Mouse (Mus musculus) left cerebral cortex, postnatal 25 days (tissue): ENCODE results near the gene Gpr89. TPM values are rescaled to one million over a fixed set of nuclear protein-coding genes. Genes with fewer than 3 reads are reported as not detected.

Source experiments
- DNase-seq, 2 experiments: peaks; one replicate each; pipeline ENCODE4 v3.0.0; 2022; ENCODE audit warnings: low spot score in 2 of 2, mixed read lengths in 1 of 2
- intact Hi-C: fragments of 180-260 bp; cut with DNase I; formaldehyde crosslinking; loops from one replicate; pipeline ENCODE4 v1.15.1; 2025
- total RNA-seq, 2 experiments: library from RNA; stranded (reverse); gene quantifications; 2 replicates each; pipeline ENCODE4 v1.2.3; 2021

Gpr89 gene
- total RNA-seq, 2 experiments from 2014 or later: 44.6 to 46.3 TPM

DNA sequence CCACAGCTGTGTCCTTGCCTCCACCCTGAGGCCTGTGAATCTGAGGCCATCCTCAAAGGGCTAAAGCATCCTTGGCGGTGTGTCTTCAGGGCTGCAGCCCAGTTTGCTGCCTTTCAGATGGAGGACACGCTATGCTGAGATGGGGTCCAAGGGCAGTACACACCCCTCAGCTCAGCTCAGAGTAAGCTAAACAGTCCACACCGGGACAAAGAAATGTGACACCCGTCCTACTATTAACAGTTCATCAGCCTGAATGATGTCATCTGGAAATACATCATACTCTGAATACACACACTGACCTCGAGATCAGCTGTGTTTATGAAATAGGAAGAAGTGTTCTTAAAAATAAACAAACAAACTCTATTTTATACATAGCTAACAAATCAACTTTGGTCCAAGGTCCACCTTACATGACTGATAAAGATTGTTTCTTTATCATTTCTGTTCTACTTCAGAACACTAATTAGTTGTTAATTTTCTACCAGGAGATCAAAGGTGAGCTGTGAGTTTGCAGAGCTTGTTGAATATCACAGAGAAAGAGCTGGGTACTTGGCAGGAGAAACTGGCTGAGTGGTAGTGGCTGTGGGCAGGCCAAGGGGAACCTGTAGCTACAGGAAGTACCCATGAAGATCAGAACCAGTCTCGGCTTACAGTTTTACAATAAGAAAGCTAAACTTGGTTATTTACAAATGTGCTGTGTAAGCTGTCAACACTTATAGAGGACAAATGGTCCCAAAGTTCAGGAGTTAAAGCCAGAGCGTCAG is 30.2 kb downstream of the Gpr89 start:
- DNase-seq: no peak
- intact Hi-C loops: no loop called here

DNA sequence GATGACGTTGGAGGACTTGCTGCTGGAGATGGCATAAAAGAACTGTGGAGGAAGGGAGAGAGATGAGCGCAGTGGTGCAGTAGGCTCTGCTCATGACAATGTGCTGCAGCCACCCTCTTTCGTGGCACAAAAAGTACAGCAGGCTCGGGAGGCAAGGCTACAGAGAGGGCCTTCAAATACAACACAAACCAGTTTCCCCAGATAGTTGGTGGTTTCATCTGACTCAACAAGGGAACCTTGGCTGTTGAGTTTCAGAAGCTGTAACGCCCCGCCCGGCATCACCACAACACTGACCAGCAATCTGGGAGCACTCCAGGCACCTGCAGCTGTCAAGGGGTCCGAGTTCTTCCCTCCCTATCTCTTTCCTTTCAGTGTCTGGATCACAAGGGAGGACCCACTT is 32.6 kb downstream of the Gpr89 start:
- intact Hi-C loops: no loop called here
- DNase-seq: no peak

DNA sequence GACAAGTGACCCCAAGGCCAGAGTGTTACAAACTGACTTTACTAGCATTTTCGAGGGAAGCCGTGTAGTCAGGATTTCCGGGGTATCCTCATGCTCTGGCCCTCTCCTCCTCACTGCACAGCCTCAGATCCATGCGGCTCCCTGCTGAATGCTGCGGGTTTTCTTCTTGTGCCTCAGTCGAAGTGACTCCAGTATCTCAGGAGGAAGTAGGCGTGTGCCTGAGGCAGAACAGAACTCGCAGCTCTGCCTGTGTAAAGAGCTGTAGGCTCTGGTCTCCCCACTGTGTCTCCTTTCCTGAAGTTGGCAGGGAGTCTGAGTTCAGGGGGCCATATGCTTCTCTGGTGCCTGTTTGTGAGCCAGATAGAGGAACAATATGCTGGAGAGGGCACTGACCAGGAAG is 34.1 kb downstream of the Gpr89 start:
- intact Hi-C loops: no loop called here
- no peak for DNase-seq

DNA sequence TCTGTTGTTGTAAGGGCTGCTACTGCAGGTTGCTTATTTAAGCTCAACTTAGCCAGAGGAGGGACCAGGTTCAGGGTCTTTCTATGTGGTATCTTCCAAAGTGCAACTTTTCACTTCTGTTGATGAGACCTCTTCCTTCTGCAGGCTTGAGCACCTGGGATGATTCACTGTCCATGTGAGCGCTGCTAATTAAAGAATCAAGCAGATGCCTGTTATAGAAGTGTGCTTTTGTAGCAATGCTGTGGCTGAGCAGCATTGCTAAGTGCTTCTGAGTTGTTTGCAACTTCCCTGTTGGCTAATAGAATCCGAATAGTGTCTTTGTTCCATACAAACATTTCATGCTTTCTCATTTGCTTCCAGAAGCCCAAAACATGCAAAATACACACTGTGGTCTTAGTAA is 34.9 kb downstream of the Gpr89 start:
- intact Hi-C loops: no loop called here

DNA sequence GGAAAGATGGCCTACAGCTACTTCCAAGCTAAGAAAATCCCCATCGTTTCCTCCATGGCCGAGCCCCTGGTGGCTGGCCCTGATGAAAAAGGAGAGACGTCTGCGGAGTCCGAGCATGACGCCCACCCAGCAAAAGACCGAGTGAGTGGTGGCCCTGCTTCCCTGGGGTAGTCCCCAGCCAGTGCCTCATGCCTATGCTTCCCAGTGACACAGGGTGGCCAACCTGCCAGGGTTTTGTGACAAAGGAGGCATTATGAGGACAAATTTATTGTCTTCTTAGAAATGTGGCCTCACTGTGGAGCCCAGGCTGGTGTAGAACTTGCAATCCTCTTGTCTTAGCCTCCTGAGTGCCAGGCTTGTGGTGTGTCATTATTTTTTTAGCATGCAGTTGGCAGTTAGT is 36.1 kb downstream of the Gpr89 start:
- DNase-seq: no peak
- intact Hi-C loops: no loop called here

More for the DNA sequence above, 34.9 kb downstream of the Gpr89 start:
- DNase-seq: peak; percentile 27 to 47

DNA sequence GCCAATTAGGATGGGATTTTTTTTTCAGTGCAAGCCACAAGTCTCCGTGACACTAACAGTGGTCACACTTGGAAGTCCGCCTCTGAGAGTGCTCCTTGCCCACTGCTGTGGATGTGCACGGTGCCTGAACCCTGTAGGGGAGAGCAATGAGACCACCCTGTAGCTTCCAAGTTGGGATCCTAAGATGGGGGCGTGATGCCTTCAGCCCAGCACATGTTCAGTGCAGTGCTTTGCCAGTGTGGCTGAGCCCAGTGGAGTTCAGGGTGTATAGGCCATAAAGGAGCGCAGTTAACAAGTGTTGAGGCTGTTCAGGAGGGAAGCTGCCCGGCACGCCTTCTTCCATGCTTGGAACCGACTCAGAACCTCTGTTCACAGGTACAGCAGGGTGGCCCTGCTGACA is 36.6 kb downstream of the Gpr89 start:
- intact Hi-C loops: no loop called here
- DNase-seq: no peak

DNA sequence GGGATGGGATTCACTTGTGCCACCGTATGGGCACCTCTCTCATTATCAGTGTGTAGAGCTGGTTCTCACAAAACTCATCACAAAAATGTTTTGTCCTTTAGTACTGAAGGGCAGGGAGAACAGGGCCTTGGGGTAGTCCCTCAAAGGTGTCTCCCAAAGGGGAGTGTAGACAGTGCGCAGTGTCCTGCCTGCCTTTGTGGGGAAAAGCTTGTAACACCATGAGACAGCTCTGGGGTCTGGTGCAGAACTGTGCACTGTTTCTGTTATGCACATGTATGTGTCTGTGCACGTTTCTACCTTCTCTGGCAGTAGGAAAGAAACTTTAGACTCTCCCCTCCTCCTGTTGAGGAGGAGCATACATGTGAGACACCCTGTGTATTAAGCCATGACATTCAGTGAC is 37.3 kb downstream of the Gpr89 start:
- no peak for DNase-seq
- intact Hi-C loops: no loop called here

DNA sequence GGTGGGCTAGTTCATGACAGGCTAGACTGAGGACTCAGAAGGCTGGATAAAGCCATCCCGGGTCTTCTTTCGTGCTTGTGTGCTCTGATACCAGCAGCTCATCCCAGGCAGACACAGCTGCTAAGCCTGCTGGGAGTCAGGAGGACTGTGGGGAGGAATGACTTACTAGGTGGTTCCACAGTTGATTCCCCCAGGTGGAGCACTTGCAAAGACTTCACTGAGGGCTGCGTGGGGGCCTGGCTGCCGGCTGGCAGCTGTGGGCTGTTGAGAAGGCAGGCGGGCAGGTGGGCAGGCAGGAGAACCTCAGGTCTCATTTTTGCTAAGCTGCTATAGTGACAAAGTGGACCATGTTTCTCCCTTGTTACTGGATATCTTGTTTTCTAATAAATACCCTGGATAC is 44.6 kb downstream of the Gpr89 start:
- intact Hi-C loops: no loop called here
- DNase-seq: peak in 1 of 2 experiments; percentile 22

DNA sequence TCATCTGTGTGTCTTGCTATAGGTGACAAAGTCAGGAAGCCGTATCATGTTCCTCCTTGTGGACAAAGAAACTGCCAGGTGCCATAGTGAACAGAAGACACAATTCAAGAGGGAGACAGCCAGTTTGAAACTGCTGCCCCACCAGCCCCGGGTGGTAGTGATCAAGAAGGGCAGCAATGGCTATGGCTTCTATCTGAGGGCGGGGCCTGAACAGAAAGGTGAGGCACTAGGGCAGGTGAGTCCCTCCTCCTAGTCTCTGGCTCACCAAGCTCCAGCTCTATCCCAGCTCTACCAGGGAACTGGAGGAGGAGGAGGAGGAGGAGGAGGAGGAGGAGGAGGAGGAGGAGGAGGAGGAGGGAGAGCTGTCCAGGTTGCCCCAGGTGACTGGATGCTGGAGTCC is 49.3 kb downstream of the Gpr89 start:
- intact Hi-C loops: no loop called here

DNA sequence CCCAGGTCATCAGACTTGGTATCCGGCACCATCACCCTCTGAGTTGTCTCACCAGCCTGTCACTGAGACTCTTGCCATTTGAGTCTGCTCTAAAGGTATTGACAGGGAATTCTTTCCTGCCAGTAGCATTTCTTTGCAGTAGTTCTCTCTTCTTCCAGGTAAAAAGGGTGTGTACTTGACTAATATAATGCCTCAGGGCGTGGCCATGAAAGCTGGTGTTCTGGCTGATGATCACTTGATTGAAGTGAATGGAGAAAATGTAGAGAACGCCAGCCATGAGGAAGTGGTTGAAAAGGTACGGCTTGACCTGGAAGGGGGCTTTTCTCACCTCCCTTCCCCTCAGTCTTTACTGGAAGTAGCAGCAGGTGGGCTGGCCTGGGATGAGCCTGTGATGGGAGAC is 50.8 kb downstream of the Gpr89 start:
- DNase-seq: no peak
- intact Hi-C loops: no loop called here

More for the DNA sequence above, 49.3 kb downstream of the Gpr89 start:
- no peak for DNase-seq

DNA sequence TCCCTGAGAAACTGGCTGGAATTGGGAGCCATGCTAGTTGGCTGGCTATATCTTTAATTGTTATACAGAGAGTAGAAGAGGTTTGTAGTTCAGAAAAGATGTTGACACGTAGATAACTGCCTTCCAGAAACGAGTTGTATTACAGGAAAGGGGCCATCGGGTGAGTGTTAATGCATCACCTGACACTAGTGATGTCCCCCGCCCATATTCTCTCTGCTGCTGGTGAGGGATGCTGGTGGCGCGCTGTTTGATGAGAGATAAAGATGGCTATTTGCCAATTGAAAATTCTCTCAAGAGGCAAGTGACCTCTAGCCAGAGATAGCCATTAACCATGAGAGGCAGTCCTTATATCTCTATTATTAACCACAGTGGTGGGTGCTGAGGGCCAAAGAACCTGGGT is 52.6 kb downstream of the Gpr89 start:
- no peak for DNase-seq
- intact Hi-C loops: no loop called here

DNA sequence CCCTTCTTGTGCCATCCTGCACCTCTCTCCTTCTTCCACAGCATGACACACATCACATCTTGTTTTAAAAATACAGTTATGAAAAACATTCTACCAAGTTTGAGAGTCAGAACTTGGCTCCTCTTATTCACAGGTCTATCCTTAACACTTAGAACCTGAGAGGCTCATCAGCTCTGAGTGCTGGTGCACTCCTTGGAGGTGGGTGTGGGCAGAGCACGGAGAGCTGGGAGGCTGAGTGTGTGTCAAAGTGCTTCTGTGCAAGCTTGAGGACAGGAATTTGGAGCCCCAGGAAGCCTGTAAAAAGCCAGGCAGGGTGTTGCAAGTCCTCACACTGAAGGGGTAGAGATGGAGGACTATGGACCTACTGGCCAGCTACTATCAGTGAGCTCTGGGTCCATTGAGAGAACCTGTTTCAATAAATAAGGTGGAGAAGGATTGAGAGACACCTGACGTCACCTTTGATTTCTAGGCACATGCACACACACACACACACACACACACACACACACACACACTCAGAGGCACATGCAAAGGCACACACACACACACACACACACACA is 55.9 kb downstream of the Gpr89 start:
- no peak for DNase-seq
- intact Hi-C loops: no loop called here

DNA sequence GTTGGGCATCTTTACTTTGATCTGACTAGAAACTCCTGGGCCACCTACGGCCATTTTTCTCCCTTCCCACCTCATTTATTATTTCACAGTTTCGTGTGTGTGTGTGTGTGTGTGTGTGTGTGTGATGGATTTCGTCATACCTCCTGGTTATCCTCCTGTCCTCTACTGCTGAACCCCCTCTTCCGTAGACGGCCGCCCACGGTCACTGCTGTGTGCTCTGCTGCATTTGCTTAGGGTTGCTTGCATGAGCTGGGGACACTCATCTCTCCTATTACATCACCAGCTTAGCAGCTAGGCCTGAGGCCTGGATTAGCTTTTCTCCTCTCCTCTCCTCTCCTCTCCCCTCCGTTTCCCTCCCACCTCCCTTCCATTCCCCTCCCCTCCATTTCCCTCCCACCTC is 56.7 kb downstream of the Gpr89 start:
- peak in 1 of 2 experiments; percentile 40 for DNase-seq
- intact Hi-C loops: no loop called here

DNA sequence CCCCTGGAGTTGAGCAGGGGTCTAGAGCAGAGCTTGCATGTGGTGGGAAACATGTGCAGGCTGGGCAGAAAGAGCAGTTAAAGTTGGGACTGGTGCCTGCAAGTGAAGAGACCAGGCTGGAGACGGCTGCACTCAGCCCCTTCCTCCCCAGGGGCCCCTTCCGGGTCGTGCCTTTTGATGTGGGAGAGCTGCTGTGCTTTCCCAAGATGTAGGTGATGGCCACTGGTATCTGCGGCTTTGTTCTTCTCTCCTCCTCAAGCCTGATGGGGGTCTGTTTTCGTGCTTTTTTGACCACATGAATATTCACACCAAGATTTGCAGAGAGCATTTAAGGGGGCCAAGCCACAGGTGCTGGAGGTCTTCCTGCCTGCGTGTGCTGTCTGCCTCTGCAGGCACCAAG is 57.5 kb downstream of the Gpr89 start:
- intact Hi-C loops: no loop called here

DNA sequence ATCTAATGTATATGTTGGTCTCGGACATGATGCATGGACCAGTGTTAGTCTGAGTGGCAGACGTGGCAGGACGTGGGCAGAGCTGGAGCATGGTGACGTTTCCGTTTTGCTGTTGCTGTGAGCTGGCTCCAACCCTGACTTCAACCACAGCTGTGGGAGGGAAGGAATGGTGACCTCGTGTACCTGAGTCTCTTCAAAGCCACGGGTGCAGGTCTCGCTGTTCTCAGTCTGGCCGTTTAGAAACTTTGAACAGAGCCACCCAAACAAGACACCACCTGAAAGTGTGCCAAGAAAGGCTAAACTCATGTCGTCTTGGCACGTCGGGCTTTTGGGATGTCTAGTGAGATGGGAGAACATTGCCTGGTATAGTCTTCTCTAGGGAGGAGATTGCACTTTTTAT is 58.2 kb downstream of the Gpr89 start:
- intact Hi-C loops: no loop called here
- no peak for DNase-seq

More for the DNA sequence above, 57.5 kb downstream of the Gpr89 start:
- no peak for DNase-seq

DNA sequence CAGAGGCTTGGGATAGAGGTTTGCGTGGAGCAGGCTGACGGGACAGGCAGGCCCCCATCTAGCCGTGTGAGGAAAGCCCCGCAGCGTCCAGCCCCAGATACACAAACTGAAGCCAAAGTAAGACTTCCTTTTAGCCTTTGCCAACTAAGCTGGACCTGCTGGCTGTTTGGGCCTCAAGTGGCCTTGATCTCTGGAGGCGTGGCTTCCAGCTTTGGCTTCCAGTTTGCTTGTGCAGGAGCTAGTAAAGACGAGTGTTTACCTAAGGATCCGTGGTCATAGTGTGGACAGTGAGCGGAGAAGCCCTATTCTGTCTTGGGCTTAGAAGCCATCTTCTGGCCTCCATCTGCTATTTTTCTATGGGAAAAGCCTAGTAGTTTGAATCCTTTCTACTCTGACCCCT is 59.3 kb downstream of the Gpr89 start:
- intact Hi-C loops: no loop called here
- DNase-seq: no peak

DNA sequence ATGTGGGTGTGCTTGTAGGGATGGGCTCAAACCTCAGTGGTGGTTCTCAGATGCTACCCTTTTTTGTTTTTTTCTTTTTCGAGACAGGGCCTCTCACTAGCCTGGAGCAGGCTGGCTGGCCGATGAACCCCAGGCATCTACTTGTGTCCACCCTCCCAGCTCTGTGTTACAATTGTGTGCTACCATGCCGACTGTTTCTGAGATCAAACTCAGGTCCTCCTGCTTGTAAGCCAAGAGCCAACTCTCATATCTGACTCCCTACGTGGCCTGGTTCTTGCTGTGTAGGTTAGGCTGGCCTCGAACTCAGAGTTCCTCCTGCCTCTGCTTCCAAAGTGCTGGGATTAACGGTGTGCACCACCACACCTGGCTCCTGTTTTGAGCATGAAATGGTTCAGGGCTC is 60.0 kb downstream of the Gpr89 start:
- intact Hi-C loops: no loop called here

DNA sequence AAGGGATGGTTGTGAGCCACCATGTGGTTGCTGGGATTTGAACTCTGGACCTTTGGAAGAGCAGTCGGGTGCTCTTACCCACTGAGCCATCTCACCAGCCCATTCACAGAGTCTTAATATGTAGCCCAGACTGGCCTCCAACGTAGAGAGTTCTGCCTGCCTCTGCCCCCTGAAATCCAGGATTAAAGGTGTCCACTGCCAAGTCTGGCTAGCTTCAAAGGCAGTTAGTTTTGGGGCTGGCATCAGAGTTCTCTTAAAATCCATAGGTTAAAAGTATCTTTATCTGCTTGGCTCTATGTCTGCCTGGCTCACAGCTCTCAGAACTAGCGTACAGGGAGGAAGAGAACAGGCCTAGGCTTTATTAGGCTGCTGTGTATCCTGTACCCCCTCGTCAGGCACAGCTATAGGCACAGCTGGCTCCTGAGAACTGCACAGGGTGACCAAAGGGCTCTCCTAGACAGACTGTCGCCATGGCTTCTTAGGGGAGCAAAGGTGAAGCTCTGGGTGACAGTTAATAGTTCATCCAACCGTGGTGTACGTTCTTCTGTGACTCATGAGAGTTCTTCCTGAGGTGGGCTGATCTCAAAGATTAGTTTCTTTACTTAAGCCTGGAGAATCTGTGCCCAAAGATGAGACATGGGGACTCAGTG is 66.0 kb downstream of the Gpr89 start:
- DNase-seq: no peak
- intact Hi-C loops: no loop called here

More for the DNA sequence above, 60.0 kb downstream of the Gpr89 start:
- no peak for DNase-seq

DNA sequence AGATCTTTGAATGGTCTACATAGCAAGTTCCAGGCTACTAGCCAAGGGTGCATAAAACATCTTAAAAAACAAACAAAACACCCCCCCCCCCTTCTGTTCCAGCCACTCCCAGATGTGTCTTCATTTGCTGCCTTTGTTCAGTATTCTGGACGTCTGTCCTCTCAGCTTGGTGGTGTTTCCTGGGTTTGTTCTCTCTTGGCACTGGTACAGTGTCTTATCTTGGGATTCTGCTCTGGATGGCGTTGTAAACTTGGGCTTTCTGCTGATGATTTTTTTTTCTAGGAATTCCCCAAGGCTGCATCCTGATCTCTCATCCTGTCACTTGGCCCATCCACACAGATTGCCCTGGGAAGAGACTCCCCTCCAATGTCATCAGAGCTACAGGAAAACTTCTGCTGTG is 68.7 kb downstream of the Gpr89 start:
- intact Hi-C loops: no loop called here

DNA sequence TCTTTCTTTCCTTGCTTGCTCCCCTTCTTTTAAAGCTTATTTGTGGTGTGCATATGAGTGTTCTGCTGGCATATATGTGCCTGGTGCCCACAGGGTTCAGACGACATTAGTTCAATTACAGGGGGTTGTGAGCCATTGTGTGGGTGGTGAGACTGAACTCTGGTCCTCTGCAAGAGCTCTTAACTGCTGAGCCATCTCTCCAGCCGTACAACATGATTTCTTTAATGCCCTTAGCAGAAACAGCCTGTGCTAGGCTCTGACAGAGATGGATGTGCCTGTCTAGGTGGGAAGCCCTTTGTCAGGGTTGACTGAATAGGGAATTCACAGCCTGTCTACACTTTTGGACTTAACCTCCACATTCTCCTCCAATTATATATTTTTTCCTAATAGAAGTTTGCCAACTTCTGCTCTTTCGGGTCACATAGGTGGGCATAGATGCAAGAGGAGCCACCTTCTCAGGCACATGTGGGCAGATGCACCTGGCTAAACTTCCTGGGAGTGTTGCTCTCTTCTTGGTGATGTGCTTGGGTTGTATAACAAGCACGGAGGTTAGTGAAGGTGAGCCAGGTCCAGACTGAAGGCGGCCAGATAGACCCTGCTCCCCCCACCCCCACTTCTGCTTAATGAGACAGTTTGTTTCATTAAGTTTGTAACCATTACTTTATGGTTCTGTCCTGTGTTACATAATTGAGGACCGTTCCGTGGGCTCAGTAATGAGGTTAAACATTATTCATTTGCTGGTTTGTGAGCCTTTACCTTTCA is 70.4 kb downstream of the Gpr89 start:
- no peak for DNase-seq
- intact Hi-C loops: no loop called here

More for the DNA sequence above, 68.7 kb downstream of the Gpr89 start:
- no peak for DNase-seq
